Mouse (Mus musculus) kidney, adult 2 months (tissue): Measurements from ENCODE around the gene Myl6b. TPM values are rescaled to one million over a fixed set of nuclear protein-coding genes. Genes with fewer than 3 reads are reported as not detected.

Experiments
- DNase-seq: peaks from one replicate; pipeline ENCODE4 v3.0.0; 2021
- H3K27ac ChIP-seq: fragments of 200-500 bp; 2 replicates; pipeline ENCODE4 v1.5.1; 2012; ENCODE audit warnings: low read depth, low read length, control low read depth, inconsistent platforms; ENCODE audit not compliant: insufficient read depth
- H3K27me3 ChIP-seq: fragments of 200-500 bp; replicated peaks from 2 replicates; pipeline ENCODE4 v1.6.1; 2012; ENCODE audit warnings: mild to moderate bottlenecking, moderate library complexity, low read length, inconsistent platforms; ENCODE audit not compliant: control insufficient read depth, insufficient read depth
- H3K36me3 ChIP-seq: fragments of 200-500 bp; 2 replicates; pipeline ENCODE4 v1.6.1; 2012; ENCODE audit warnings: mild to moderate bottlenecking, moderate library complexity, low read length, inconsistent platforms; ENCODE audit not compliant: control insufficient read depth, insufficient read depth
- H3K4me1 ChIP-seq: fragments of 200-500 bp; 2 replicates; pipeline ENCODE4 v1.6.1; 2011; ENCODE audit warnings: low read length; ENCODE audit not compliant: control insufficient read depth, insufficient read depth
- H3K4me3 ChIP-seq: fragments of 200-500 bp; 2 replicates; pipeline ENCODE4 v1.5.1; 2011; ENCODE audit warnings: mild to moderate bottlenecking, low read depth, low read length, control low read depth; ENCODE audit not compliant: insufficient read depth
- CTCF ChIP-seq: fragments of 200-500 bp; conservative IDR thresholded peaks from 2 replicates; pipeline ENCODE4 v1.5.1; 2011; ENCODE audit warnings: low read depth, mild to moderate bottlenecking, control low read depth, low read length, moderate library complexity, mixed read lengths; ENCODE audit not compliant: insufficient read depth, insufficient read length
- POLR2A ChIP-seq: fragments of 200-500 bp; IDR thresholded peaks from one replicate; pipeline ENCODE4 v1.6.1; 2011; ENCODE audit warnings: low read depth, low read length, control low read depth
- WGBS: fragments of 180-500 bp; shearing (Covaris S2); methylation state at CpG from one replicate; pipeline ENCODE4 v1.1.7; 2018; 5-methylcytosine and 5-hydroxymethylcytosine counted together
- polyA plus RNA-seq: library from polyadenylated mRNA; depleted of rRNA; stranded (reverse); fragments of >200 nt; gene quantifications from 2 replicates; pipeline ENCODE4 v1.2.3, GENCODE M21; 2012

Gene Myl6b
- polyA plus RNA-seq, 1 experiment, result 10.6 TPM

DNA sequence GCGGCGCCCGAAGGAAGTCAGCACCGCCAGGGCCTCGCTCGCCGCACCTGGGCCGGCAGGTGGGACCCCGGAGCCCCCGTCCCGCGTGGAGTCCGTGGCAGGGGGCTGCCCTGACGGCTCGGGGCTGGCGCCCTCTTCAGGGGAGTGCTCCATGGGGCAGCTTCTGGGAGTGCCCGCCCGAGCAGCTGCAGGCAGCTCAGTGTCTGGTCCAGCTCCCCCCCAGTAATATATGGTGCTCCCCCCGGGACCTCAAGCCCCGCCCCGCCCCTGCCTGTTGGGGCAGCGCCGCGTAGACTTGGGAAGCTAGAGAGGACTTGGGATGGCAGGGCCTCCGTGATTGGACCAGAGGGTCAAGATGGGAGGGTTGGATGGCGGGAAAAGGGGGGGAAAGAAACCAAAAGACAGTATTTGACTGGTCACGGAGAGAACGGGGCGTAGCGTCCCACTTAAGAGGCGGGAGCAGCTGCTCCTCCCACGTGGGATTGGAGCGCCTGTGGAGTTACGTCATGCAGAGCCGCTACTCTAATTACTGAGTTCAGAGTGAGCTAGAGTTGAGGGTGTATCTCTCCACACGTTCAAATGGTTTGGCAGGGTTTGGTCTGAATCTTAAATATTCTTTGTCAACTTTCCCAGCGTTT is 27.3 kb upstream of the Myl6b start, which contains the start of gene Esyt1:
Gene Esyt1, minus strand, starts transcription at position 201 of the 638 bp plus-strand sequence.
- Histone ChIP-seq H3K4me3 (peak within 1 kb of the TSS; percentile 69), H3K27ac (no peak within 1 kb of the TSS; the same call in 1 of the 2 replicates), H3K4me1 (no peaks in the 10 kb centered on the region; the same call in 1 of the 2 replicates), H3K27me3 (no peaks in the 10 kb centered on the region), H3K36me3 (no peaks in the 10 kb centered on the region)
- TF ChIP-seq CTCF (0 out of 2 replicates have a peak, but pooled peaks have one; percentile 0), POLR2A (peak; percentile 46)
- DNase-seq, result peak; percentile 99
- under 1% methylated on average over 37 of the region's 37 CpGs for WGBS

DNA sequence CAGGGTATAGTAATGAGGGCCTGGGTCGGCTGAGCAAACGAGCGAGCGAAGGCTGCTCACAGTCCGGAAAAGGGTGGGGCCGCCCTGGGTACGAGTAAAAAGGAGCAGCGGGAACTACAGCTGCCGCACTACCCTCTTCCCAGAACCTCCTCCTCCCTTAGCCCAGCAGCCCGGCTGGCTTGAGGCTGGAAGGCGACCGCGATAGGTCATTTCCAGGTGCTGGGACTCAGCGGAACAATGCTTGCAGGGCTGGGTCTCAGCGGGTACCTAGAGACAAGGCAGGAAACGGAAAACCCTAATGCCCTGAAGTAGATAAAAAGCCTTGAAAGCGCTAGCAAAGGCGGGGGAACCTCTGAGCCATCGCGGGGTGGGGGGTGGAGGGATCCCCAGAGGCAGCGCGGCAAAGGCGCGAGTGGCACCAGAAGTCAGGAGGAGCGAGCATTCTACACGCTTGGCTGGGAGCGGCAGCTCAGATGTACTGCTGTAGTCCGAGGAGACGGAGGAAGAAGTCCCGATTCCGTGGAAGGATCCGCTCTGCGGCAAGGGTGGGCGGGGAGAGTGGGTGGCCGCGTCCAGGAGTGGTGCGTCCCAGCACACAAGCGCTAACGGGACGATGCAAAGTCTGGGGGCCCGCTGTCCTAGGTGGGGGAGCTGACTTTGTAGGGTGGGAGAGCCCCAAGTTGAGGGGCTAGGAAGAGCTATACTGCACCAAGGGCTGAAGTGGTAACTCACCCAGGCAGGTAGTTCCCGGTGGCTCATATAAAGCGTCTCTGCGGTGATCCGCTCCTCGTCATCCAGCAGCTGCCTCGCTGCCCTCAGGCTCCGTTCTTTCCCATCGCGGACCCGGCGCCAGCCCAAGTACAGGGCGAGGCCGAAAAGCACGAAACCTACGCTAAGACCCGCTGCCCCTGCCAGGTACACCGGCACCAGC is 26.5 kb upstream of the Myl6b start:
- peak; percentile 49 for DNase-seq
- H3K4me1 ChIP-seq, result no peaks in the 10 kb centered on the region; the same call in 1 of the 2 replicates
- TF ChIP-seq POLR2A (no peak), CTCF (no peak)
- peak overlapping the region; percentile 69 for H3K4me3 ChIP-seq
- H3K27ac ChIP-seq, result no peak overlapping the region
- H3K36me3 ChIP-seq, result no peaks in the 10 kb centered on the region
- no peaks in the 10 kb centered on the region for H3K27me3 ChIP-seq
- 2% methylated on average over 58 of the region's 58 CpGs for WGBS

DNA sequence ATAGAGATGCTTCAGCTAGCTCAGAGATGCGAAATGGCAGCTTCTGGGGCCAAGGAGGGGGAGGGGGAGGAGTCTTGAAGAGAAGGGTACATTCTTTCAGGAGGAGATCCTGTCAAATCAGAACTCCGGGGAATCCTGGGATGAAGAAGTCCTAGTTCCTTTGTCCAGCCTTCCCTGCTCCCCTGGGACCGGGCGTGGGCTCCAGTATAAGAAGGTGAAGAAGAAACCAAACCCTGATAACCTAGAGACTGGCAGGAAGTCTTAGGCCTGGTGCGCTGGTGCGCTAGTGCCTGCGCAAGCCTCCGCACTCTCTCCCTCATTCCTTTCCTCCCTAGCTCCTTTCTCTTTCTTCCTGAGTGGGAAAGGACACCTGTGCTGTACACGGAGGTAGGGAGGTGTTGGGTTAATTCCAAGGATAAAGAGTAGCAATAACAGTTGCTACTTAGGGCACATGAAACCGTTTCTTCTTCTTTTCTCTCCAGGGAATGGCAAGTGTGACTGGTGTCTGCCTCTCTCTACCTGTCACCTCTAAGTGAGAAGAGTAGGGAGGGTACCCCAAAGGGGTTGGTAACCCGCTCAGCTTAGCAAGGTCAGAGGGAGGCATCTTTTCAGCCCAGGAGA is 25.7 kb upstream of the Myl6b start:
- H3K27ac ChIP-seq, result no peak overlapping the region

DNA sequence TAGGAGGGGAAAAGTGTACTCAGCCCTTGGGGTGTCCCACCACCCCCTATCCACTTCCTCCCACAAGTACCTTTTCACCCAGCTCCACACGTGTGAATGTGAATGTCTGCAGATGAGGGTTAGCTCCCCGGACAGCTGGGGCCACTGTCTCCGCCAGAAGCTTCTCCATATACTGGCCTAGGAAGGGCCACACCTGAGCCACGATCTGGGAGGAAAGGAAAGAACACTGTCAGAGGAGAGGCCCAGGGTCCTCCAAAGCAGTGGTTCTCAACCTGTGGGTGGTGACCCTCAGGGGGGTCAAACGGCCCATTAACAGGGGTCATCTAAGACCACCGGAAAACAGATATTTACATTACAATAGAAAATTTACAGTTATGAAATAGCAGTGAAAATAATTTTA is 23.9 kb upstream of the Myl6b start:
- no peak for TF ChIP-seq POLR2A
- TF ChIP-seq CTCF, result no peak
- Histone ChIP-seq H3K27me3 (no peaks in the 10 kb centered on the region), H3K4me3 (no peak overlapping the region), H3K4me1 (no peaks in the 10 kb centered on the region; the same call in 1 of the 2 replicates), H3K36me3 (no peaks in the 10 kb centered on the region), H3K27ac (no peak overlapping the region)
- no peak for DNase-seq
- 80% methylated on average over 6 of the region's 6 CpGs for WGBS

More for the DNA sequence above, 25.7 kb upstream of the Myl6b start:
- Histone ChIP-seq H3K27me3 (no peaks in the 10 kb centered on the region), H3K4me1 (no peaks in the 10 kb centered on the region; the same call in 1 of the 2 replicates), H3K4me3 (peak overlapping the region; percentile 69), H3K36me3 (no peaks in the 10 kb centered on the region)
- TF ChIP-seq CTCF (no peak), POLR2A (no peak)
- no peak for DNase-seq
- WGBS, result 58% methylated on average over 11 of the region's 11 CpGs

DNA sequence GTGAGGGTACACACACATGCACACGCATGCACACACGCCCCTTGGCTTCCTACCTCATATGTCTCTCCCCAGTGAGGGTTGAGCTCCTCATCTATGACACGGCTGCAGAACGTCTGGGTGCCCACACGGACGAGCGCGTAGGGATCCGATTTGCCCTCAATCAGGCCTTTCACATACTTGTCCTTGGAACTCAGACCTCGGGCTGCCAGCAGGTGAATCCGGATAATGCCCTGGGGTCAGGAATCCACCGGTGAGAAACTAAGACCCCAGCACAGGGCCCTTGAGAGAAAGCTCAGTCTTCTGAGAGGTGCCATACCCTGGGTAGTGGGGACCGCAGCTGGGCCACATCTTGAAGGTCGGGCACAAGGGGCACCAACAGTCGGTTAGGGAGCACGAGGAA is 22.1 kb upstream of the Myl6b start:
- H3K4me1 ChIP-seq, result no peaks in the 10 kb centered on the region
- no peaks in the 10 kb centered on the region for H3K27me3 ChIP-seq
- TF ChIP-seq POLR2A (no peak), CTCF (no peak)
- DNase-seq, result no peak
- no peaks in the 10 kb centered on the region for H3K36me3 ChIP-seq
- H3K27ac ChIP-seq, result no peak overlapping the region
- WGBS, result 91% methylated on average over 16 of the region's 16 CpGs
- H3K4me3 ChIP-seq, result no peak overlapping the region

DNA sequence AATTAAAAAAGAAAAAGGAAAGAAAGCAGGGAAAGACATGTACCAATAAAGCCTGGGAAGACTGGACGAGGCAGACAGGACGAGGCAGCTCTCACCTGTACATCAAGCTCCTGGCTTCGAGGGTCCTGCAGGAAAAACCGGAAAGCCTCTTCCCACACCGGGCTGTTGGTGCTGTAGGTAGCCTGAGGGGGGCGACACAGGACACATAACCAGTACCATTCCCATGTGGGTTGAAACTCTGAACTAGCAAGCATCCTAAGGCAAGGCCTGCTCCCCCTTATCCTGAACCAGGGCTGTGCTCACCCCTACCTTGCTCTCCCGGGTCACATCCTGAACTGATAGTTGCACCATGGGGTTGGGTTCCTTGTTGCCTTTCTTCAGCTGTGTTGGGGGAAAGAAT is 20.3 kb upstream of the Myl6b start:
- peak; percentile 57 for DNase-seq
- H3K27ac ChIP-seq, result no peak overlapping the region
- H3K27me3 ChIP-seq, result no peaks in the 10 kb centered on the region
- H3K4me3 ChIP-seq, result no peak overlapping the region
- no peaks in the 10 kb centered on the region for H3K4me1 ChIP-seq
- TF ChIP-seq POLR2A (no peak), CTCF (peak; percentile 81)
- WGBS, result 83% methylated on average over 7 of the region's 7 CpGs
- H3K36me3 ChIP-seq, result no peaks in the 10 kb centered on the region
